Mouse (Mus musculus): ENCODE results near the gene Gatb.
"Not testable (repeated sequence)": the region's sequence is repeated elsewhere in the genome, so short reads cannot be mapped to it uniquely, and the experiment has no call there.

Gatb gene

DNA sequence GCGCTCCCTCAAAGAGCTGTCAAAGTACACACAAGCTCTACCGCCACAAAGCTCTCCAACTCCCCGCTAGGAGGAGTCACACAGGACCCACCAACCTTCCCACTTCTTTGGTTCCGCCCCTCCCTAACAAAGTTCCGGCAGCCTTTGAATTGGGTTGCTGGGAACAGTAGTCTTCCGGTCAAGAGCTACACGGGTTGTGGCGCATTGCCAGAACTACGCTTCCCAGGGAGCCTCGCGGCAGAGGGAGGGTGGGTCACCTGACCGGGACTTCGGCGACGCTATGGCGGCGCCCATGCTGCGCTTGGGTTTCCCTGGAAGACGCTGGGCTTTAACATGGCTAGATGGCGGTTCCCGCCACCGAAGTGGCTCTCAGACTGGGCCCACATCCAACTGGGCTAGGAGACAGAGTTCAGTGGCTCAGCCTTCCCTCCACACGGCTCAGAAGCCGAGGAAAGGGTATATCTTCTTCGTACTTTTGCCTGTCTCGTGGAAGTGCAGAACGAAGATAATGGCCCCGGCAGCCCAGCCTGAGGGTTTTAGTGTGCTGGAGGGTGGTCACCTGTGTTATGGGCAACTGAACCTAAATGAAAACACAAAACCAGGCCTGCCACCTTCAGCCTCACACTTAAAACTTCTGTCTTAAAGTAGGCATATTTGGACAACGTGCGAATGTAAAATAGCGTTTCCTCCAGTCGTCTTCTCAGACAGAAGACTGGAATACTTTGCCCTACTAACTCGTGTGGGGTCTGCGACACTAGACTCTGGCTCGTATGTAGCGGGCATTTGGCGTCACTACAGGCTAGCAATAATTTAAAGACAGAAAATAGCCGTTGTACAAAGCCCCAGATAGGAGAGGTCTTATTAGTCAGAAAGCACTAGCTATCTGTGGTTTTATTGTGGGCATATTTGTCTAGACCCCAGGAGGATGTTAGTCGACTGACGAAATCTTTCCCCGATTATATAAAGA is at the start of gene Gatb:
Gene Gatb (plus strand): TSS at position 256 of the 967 bp plus-strand sequence.
- DNase-seq (ENCODE audit: low spot score): peak; percentile 96

DNA sequence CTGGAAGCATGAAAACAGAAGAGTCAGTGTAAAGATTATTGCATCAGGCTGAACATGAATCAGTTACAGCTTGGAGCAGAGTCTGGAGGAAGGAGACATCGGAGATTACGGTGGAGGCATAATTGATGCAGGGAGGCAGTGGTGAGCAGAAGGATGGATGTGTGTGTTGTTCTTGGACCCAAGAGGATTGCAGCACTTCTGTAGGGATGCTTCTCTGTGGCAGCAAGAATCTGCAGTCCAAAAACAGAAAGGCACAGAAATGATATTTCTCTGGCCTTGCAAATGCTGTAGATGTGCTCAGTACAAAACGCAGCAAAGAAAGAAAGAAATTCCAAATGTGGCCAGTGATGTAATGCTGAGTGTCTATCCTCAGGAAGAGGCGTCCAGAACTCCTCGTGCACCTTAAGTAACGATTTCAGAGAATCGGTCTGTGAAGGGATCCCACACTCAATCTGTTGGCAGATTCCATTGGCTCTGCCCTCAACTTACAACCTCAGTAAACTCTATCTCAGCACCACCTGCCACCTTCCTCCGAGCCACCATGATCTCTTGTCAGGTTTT is 43.2 kb upstream of the Gatb start:
- DNase-seq (ENCODE audit: low spot score): no peak

DNA sequence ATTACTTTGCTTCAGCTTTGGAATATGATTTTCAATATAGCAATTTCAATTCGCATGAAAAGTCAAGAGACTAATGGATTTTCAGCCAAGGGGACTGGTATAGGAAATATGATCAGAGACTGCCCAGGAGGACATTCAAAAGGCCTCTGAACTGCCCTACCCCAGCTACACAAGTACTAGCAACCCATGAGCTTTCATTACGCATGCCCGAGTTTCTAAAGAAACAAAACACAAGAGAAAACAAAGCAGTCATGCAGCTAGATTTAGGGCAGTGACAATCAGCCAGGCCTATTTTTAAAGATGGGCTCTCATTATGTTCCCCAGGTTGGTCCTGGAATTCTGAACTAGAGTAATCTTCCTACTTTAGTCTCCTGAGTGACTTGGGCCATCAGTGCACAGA is 41.5 kb upstream of the Gatb start:
- DNase-seq (ENCODE audit: low spot score): no peak

DNA sequence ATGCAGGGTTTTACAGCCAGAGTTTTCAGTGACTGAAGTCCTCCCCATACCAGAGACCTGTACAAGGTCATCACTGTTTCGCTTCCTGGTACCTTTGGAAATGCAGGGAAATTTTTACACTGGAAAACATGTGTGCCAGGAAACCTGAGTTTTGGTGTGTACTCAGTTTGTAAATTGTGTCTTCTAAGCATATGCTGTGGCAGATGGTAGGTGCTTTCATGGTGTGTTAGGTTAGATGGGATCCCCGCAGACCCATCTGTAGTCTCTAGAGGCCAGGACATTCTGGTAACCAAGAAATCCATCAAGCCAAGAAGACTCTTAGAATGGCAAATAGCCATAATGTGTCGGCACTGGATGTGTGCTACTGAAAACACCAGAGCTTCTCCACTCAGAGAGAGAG is 38.9 kb upstream of the Gatb start:
- DNase-seq (ENCODE audit: low spot score): no peak

DNA sequence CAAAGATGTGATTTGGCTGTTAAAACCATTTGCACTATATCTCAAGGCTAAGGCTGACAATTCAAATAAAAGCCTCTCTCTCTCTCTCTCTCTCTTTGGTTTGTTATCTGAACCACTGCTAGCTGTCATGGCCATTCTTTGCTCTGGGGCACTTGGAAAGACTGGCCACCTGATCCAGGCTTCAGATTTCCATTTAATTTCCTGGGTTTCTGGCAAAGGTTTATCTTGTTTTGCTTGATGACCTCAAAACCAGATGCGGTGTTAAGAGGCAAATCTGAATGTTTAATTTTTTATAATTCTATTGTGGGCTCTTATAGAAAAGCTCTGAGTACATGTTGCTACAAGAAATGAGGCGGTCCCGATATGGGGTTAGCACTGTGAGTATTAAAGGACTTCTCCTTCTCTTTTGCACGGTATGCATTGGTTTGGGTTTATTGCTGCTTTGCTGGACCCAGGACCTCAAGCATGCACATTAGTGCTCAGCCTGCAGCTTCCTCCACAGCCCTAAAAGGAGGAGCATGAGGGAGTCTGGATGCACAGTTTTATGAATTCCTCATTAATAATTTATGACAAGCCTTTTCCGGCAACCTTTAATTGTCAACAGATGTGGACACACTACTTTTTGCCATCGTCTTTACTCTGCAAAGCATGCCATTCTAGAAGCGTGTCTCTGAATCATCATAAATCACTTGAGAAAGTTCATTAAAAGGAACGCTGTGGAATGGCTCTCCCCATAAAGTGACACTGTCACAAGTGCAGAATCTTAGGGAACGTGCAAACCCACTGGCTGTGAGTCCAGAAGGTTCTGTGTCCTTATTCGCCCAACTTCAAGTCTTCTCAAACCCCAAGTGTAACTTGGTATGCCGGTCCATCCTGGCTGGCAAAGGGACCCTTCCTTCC is 38.0 kb upstream of the Gatb start:
- no peak for DNase-seq (ENCODE audit: low spot score)

DNA sequence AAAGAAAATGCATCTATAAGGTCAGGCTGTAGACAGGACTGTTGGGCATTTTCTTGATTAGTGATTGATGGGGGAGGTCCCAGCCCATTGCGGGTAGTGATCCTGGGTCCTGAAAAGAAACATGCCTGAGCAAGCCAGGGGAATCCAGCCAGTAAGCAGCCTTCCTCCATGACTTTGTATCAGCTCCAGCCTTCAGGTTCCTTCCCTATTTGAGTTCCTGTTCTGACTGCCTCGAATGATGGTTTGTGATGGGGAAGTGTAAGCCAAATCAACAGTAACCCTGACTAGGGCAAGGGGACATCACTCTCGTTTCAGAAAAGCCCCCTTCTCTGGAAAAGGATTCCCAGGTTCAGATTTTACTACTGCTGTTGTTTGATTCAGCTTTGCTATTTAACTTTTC is 31.2 kb upstream of the Gatb start:
- no peak for DNase-seq (ENCODE audit: low spot score)

DNA sequence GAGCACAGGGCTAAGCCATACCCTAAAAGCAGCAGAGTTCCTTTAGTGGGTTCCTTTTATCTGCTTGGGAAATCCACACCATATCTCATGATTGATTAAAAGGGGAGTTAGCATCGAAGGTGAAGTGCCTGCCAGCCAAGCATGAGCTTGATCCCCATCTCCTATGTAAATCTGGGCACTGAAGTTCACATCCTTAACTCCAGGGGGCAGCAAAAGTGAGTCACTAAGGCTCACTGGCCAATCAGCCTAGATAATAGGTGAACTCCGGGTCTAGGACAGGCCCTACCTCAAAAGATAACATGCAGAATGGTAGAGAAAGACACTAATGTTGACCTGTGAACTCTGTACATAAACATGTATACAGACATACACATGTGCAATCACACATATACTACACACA is 30.3 kb upstream of the Gatb start:
- no peak for DNase-seq (ENCODE audit: low spot score)

DNA sequence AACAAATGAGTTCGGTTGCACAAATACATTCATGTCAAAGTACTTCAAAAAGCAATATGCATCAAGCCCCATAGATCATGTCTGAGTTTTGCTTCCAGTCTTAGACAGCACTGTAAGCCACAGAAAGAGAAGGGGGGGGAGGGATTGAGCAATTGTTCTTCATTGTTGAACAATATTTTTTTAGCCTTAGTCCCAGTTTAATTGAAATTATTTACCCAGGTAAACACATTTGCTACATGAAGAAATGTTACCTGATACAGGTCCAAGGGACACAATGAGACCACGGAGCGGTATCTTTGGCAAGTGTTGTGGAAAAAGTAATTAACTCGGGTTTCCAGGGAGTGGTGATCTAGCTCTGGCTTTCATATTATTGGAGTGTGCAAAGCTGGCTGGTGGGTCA is 23.6 kb upstream of the Gatb start:
- no peak for DNase-seq (ENCODE audit: low spot score)

DNA sequence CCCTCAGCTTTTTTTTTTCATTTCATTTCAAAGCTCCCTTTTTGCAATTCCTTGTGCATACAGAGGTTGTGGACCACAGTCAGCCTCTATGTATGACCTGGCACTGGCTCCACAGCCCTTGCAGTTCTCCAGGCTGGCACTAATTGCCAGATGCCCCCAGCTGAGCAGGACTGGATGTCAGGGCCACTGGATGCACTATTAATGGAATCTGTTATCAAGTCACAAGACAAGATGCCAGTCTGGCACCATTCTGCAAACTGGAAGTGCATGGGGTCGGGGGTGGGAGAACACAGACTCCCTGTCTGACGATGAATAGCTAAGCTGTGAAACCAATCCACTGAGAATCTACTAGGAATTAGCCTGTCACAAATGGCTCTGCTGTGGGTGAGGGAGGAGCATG is 22.6 kb upstream of the Gatb start:
- no peak for DNase-seq (ENCODE audit: low spot score)

DNA sequence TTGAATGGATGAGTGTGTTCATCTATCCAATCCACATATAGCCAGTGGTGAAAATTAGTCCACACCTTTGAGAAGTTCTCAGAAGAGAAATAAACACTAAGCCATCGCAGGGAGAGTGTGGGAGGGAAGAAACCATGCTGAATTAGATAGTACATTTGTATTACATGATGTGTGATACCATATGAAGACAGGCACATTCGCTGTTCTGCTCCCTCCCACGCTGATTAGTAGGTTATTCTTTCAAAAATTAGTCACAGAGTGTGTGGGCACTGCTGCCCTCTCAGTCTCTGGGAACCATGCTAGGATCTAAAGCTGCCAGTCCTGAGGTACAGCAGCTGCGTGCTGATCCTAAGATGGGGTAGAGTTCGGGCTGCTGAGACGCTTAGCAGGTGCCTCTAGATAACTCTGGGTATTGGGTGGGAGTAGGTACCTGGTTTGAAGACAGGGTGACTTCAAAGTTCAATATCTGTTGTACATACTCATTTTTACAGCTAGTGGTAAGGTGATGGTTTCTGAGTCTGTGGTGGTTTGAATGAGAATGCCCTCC is 20.1 kb upstream of the Gatb start:
- DNase-seq (ENCODE audit: low spot score): peak; percentile 63

DNA sequence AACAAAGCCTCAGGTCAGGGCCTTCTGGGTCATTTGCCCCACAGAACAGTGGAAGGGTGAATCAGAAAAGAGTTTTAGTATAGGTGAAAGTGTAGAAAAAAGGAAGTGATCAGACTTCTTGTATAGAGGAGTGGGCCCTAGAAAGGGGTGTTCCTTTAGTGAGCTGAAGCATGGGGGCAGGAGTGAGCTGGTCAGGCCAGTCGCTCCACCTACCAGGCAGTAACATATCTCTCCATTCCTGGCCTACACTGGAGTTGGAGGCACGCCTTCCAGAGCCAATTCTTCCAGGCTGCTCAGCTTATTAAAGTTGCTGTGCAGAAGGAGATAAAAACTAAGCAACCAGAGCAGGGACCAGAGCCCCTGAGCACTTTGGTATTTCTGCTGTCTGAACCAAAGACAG is 9.3 kb upstream of the Gatb start:
- no peak for DNase-seq (ENCODE audit: low spot score)

DNA sequence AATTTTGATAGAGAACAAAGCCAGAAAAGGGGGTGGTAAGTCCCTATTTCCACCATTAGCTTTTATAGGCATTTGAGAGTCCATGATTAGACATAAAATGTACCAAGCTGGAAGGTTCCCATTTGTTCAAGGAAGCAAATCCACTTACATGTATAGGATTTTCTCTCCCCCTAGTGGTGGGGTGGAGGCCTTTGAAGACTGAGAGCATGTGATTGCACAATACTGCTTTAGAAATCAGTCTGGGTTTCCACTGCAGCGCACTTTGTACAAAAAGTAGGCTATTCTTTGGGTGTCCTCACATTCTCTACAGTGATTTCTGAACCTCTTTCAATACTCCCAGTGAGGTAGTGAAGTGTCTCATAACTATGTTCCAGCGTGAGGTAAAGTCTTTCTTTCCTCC is 2.6 kb upstream of the Gatb start:
- peak; percentile 79 for DNase-seq (ENCODE audit: low spot score)

DNA sequence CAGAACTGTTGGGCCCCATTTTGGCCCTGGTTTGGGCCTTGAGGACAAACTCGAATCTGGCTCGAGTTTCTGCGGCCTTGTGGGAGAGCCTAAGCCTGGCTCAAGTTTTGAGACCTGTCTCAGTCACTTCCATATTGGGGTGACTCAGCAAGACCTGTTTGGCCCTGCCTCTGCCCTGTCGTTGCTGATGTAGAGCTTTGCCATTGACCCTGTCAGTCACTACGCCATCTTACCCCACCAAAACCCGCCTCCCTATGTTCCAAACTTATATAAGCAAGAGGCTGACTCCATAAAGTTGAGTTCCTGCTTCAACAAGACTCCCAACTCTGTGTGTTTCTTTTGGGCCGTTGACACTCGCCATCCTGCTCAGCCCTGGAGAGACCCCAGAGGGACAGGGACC is 1.4 kb upstream of the Gatb start:
- not testable (repeated sequence) for DNase-seq (ENCODE audit: low spot score)

DNA sequence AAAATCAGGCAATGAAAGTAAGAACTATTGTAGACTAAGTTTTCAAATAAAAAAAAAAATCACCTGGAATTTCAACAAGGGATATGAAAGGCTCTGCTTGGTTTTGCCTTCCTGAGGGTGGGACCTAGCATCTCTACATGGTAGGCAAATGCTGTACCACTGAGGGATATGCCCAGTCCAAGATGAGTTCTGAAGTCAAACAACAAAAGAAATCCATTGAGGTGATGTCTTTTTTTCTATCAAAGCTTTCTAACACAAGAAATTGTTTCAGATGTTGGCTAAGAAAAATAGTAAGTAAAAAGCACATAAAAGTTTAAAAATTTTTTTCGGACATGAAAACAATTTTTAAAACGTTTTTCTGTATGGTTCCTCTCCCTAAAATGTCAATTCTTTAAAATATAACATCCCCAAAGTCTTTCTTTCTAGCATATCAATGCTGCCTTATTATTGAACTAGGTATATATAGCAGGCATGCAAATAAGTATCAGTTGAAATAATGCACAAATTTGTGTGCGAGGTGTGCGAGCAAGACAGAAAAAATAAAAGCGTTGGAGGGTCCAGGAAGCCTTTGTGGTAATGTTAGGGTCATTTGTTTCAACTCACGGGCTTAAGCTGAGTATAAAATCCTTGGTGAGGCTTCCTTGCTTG is 579 bp upstream of the Gatb start:
- DNase-seq (ENCODE audit: low spot score): no peak

DNA sequence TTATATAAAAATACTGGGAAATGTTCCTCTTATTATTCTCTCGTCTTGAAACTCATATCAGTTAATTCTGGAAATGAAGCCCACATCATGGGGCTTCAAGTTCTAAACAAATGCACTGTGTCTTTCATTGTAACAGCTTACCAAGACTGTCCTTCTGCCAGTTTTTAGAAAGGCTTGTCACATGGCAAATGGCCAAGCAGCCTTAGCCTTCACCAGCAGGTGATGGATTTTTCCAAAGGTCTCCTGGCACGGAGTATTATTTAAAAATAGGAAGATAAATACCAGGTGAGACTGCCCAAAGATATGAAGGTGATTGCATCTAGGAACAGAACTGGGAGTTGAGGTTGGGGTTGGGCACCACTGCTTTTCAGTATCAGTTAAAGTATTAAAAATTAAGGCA is 8.8 kb downstream of the Gatb start:
- no peak for DNase-seq (ENCODE audit: low spot score)

DNA sequence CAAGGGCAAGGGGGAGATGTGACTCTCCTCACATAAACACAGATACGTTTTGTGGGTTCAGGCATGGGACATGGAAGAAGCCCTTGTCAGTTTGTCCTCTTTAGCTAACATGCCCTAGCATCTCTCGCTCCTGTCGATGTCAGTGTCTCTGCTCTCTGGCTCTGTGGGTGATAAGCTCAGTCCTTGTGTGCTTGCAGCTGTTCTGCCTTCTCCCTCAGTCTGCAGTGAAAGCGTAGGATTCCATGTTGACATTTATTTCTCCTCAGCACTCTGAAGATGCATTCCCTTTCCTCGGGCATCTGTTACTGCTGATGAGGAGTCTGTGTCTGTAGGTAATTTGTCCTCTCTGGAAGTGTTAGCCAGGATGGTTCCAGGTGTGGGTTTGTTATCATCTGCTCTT is 9.3 kb downstream of the Gatb start:
- DNase-seq (ENCODE audit: low spot score): no peak

DNA sequence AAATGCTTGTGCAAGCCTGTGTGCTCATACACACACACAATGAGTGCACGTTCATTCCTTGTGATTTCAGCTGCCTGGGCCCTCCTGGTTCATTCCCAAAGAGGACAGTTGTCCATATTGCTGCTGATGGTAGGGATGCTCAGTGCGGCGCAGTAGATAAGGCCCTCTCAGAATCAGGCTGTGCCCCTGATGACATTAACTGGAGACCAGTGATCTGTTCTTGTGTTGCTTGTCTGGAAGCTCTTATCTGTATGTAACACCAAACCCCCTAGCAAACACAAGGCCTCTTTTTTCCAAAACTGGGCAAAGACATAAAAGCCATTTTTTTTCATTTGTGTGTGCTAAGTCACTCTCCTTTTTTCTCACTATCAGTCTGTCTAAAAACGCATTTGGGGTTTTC is 11.0 kb downstream of the Gatb start:
- no peak for DNase-seq (ENCODE audit: low spot score)

DNA sequence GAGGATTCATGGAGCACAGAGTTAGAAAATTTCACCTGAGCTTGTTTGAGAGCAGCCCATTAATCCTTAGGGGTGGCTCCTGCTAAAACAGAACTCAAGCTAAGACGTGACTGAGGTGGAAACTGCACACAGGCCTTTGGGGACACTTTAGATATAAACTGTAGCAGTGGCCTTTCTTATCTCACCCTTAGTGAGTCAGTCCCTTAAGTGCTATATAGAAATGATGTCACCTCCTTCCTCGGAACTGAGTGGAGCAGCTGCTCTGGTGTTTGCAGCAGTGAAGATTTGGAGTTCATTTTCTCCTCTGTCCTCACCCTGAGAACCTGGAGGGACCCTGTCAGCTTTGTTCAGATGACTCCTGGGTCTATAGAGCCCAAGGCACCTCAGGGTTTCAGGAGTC is 14.8 kb downstream of the Gatb start:
- no peak for DNase-seq (ENCODE audit: low spot score)

DNA sequence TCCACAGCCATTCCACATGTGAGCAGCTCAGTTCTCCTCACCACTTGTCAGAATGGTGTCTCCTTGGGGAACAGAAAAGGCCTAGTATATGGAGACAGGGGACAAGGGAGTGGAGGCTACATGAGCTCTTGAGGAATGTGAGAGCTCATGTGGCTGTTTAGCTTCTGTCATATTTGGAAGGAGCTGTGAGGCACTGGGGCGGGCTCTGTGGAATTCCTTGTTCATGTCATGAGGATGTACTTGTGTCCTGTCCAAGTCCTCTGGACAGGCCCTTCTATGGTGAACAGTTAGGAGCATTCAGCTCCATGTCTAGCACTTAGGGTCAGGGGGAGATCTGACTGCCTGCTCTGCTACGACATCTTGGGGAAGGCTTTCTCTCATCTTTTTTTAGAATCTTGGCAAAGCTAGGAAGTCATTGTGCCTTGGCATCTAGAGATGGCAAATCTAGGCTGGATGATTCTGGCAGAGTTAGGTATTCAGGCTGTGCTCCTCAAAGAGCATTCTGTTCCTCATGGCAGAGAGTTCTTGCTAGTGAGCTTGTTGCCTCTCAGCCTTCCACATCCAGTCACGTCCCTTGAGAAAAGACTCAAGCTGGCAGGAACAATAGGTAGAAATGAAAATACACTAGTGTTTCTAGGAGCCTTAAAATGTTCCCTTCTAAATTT is 16.3 kb downstream of the Gatb start:
- DNase-seq (ENCODE audit: low spot score): no peak

DNA sequence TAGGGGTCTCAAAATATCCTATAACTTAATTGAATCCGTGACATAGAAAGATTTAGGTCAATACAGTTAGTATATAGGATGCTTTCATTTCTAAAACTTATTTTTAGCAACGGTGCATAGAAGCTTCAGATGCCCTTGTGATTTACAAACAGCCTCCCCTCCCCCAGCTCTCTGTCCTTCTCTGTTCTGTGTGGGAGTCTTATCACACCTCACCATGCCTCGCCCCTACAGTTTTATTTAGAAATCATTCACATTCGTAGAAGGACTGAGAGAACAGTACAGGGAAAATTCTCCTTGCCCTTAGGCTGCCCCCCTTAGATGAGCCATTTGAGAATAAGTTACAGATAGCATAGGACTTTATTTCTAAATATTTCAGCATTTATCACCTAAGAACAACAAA is 18.1 kb downstream of the Gatb start:
- DNase-seq (ENCODE audit: low spot score): no peak

DNA sequence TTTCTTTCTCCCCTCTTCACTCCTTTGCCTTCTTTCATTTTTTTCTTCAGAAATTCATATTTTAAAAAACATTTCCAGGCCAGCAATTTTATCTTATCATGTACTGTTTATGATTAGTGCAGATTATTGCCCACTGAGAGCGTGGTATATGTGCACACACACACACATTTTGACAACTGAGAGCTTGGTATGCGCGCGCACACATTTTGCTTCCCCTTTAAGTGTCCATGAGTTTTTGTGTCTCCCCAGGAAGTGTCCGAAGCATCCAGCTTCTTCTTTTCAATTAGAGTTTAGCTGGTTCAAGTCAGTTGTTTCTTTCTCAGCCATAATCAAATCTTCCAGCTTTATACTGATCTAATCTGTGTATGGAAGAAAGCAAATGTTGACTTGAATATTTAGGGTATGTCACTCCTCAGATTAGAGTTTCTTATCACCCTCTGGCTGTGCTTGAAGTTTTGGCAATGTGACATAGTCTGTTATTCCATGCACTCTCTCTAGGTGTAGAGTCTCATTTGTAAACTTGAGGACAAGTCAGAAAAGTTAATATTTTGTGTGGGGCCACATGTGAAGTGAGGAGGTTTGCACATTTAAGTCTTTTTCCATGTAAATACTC is 18.8 kb downstream of the Gatb start:
- no peak for DNase-seq (ENCODE audit: low spot score)
